Mouse (Mus musculus) right cerebral cortex, adult 18-20 months (tissue): ENCODE data around the gene Slc23a2.

ENCODE experiments used
- DNase-seq: peaks from one replicate; pipeline ENCODE4 v3.0.0; 2022; ENCODE audit warnings: mixed read lengths

Gene Slc23a2

DNA sequence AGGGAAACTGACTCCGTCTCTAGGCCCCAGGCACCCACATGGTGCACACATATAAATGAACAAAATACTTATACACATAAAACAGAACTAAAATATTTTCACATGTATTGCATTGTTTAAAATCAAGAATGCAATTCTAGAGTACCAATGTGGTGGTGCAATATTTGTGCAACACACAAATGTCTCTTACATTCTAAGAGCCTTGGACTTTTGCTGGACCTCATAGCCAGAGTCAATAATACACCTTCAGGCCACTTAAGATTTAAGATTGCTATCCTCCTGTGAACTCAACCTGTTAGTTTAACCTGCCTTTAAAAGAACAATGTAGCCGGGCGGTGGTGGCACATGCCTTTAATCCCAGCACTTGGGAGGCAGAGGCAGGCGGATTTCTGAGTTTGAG, 98.2 kb downstream of the Slc23a2 start:
- DNase-seq, result no peak

DNA sequence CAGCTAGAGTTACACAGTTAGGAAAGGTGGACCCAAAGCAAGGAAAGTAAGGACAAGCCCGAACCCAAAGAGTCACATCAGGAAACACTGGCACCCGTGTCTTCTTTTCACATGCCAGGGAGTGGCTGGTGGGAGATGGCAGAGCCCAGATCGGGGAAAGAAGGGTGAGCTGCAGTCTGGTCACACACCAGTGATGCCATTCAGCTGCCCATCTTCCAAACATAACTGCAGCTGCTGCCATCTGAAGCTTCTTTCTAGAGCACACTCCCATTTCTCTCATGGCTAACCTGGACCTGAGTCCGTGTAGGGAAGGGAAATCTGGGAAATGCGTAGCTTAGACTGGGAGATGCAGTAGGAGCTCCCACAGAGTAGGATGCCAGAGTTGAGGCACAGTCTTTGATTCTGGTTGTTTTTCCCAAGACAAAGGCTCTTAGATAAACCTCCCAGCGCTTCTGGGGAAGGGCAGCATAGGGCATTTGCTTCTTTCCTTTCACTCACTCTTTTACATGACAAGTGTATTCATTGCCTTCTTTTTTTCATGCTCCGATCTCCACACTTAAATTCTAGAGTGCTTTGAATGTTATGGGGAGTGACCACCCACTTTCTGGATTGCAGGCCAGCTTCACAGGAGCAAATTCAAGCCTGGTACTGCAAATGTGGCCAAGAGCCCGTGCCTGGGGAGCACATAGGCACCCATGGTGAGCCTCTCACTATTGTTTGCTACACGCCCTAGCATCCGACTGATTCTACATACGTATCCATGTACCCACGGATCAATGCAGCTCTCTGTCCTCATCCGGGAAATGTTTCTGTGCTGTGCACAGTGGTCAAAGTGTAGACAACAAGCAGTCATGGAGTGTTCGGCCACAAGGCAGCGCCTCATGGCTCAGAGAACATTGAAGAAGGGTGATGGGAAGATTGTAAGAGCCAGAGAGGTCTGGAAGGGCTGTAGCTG, 100.3 kb downstream of the Slc23a2 start:
- DNase-seq, result no peak

DNA sequence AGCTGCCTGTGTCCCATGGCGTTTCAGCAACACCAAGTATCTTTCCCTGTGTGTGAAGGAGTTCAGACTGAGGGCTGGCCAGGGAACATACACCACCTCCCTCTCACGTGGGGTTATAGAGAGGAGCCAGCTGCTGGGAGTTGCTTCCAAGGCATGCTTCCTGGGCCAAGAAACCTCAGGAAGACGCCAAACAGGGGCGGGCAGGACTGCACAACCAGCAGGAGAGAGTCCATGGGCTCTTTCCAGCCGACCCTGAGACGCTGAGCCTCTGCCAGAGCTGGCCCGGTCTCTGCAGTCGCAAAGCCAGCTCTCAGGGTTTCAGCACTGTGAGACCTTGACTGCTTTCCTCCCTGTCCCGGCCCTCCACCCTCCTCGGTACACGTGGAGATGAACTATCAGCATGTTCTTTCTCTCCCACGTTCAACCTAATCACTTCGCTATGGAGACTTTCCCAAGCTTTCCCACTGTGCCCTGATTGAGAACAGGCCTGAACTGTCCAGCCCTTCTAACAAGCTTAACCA, 101.7 kb downstream of the Slc23a2 start:
- peak; percentile 57 for DNase-seq

DNA sequence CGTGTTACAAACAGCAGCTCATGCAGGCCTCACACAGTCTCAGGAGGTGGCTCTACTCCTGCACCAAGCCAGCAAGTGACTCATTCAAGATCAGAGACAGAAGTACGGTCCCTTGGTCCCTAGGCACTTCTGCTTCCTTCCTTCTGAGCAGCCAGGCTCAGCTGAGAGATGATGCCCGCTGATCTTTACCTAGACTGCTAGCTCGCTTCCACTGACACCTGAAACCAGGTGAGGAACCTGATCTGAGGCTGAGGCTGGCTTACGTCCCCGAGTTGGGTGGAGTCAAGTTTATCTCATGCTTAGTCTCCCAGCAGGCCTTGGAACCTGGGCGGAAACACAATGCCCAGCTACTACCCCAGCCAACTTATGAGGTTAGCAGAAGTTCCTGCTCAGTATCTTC, 105.0 kb downstream of the Slc23a2 start:
- DNase-seq, result no peak

DNA sequence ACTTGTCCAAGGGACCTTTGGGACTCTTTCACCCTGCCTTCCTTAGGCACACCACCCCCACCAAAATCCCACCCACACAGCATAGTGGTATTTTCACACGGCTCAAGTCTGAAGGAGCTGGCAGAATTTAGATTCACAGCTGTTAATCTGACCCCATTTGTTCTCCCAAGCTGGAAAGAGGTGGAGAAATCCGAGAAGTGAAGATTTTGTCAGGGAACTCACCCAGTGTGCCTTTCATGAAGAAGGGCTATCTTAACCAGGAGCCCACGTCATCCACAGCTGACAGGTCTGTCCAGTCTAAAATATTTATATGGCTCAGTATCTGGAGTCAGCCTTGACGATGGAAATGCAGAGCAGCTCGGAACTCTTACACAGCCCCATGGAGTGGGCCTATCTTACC, 108.6 kb downstream of the Slc23a2 start:
- peak; percentile 16 for DNase-seq

DNA sequence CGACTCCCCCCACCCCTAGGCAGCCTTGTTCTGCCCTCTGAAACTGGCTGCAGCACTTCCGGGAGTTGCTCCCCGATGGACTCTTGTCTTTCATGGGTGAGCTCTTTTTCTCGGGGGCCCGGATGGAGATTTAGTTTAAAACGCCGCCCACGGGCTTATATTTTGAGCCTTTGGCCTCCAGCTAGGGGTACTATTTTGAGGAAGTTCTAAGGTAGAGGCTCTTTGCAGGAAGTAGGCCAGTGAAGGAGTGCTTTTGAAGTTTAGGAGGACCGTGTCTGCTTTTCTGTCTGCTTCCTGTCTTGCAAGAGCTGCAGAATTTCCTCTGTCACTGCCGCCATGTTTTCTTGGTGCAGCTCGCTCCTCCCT, 109.5 kb downstream of the Slc23a2 start:
- no peak for DNase-seq

DNA sequence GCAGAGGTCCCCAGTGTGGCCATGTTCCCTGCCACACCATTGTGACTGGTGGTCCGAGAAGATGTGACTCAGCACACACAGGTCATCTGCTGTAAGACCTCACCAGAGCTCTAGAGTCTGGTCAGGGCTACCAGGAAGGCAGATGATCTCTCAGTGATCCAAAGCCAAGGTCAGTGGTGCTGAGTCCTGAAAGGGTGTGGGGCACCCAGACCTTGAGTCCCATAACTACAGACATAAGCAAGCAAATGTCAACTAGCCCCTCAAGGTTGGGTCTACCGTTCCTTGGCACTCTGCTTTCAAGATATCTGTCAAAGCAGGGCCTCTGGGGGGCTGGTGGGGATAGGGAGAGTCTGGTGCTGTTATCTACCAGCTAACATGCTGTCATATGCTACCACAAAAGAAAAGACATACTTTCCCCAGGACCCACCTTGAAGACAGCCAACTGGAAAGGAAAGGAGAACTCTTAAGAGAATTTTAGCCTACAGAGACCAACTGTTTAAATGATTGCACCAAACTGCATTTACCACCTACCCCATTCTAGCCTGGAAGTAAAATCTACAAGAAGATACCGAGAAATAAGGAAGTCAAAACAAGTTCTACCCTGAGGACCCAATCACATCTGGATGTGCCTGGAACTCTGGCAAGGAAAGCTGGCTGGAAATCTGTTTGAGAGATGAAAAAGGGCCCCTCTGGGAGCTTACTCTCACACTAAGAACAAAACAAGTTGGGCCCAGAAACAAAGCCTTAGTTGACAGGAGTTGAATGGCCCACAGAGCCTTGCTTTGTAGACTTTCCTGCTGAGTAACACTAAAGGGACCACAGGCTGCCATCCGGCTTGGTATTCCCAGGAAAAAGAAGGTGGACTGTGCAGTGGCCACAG, 110.1 kb downstream of the Slc23a2 start:
- no peak for DNase-seq

DNA sequence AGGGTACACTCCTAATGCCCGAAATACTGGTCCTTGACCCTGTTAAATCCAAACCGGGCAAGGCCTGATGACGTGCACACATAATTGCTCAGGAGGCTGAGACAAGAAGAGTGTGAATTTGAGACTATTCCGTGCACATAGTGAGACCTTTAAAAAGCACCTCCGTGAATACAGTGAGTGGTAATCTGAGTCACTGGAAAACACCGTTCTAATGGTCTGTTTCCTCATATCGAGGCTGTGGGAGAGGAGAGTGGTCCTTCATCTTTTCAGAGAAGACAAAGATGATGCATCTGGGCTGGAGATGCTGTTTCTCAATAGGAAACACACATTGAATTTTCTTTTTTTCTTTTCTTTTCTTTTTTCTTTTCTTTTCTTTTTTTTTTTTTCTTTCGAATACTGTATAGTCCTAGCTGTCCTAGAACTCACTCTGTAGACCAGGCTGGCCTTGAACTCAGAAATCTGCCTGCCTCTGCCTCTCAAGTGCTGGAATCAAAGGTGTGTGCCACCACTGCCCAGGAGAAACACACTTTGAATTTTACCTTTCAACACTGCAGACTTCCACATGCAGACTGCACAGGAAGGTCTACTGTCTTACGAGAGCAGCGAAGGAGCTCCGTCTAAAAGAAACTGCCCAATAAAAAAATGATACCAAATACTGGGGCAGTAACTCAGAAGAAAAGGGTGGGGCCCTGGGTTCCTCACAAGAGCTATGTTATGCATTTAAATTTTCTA, 113.4 kb downstream of the Slc23a2 start:
- no peak for DNase-seq

DNA sequence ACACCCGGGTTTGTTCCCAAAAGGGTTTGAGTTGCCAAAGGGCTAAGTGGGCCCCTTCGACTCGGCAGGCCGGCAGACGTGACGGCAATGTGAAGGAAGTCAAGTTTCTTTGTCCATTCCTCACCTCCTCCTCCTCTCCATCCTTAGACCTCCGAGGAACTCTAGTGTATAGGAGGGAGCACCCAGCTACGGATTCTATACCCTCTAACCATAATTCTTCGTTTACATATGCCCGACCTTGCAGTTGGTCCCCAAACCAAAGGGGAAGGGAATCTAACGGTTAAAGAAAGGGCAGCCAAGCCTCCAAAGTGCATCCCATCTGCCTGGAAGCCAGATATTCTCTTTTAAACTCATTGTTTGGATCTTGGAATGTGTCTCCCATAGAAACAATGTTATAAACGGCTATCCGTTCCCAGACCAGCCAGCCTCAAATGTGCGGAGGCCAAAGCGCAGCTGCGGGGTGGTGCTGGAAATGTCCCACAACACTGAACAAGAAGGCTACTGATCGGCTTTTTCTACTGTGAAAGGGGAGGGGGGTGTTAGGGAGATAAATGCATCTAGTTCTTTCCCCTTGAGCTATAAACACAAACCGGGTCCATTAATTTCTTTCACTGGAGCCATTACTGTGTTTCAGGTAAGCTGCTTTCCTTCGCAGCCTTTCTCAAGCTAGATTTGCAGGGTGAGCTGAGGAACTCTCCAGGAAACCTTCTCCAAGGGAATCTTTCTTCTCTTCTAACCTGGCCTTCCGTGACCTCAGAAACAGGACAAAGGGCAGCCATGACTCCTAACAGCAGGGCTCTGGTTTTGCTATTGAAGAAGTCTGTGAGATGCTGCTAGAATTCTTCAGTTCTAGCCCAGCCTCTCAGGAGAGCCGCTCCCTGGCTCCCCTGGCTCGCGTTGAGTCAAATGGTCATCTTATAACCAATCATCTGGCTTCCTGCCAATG, 114.2 kb downstream of the Slc23a2 start:
- peak; percentile 47 for DNase-seq

DNA sequence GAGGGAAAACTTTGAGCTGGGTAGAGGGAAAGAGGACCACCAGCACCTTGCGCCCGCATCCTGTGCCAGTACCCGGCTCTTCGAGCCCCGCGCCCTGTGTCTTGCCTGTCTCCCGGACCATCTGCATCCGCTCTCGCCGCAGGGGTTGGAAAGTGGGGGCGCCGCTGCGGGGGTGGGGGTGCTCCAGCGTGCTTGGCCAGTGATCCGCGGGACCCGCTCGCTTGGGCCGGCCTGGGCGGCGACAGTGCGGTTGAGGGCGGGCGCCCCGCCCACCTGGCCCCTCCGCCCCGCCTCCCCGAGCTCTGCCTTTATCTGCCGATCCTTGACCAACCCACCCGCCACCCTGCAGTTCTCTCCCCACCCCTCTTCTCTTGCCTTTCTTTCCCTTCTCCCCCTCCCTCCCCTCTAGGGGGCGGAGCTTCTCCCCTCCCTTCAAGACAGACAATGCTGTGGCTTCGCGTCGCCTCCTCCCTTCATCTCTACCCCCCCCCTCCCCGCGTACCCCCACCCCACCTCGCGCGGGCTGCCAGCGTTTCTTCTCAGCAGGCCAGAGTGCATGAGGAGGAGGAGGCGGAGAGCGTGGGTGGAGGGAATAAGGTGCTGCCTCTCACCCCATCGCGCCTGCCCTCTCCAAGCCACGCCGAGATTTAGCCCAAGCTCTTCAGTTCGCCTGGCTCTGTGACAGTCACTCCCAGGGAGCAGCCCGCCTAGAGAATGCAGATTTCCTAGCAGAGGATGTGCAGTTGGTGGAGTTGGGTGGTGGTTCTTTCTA, 115.1 kb downstream of the Slc23a2 start, which contains the start of gene Rassf2:
Gene Rassf2 (minus strand): TSS at position 613 of the 772 bp plus-strand sequence.
- DNase-seq, result peak; percentile 89

DNA sequence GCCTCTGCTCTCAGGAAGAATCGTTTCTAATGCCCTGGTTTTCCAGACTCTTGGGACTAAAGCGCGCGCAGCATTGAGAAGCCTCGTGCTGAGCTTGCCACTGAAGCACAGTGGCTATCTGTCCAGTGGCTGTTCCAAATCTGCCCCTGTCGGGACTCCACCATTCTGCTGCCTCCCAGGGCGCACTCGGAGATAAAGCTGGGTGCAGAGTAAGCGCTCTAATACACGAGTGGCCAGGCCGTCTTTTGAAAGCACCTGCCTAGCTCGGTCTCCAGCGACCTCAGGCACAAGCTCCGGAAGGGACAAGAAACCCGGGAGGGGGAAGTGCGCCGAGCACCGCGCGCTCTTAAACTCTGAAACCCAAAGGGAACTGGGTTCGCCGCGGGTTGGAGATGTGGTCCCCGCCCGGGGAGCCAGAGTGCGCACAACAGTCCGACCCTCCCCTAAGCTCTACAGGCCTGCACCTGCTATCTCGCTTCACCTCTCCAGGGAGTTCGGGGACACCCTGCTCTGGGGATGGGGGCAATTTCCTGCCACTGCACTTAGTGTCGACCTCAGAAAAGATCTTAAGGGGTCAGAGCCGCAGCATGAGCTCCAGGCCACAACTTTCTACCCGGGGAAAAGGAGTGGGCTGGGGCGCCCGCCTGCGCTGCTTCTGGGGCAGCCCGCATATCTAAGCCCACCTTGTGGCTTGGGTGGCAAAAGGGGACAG, 115.9 kb downstream of the Slc23a2 start:
- peak; percentile 17 for DNase-seq

DNA sequence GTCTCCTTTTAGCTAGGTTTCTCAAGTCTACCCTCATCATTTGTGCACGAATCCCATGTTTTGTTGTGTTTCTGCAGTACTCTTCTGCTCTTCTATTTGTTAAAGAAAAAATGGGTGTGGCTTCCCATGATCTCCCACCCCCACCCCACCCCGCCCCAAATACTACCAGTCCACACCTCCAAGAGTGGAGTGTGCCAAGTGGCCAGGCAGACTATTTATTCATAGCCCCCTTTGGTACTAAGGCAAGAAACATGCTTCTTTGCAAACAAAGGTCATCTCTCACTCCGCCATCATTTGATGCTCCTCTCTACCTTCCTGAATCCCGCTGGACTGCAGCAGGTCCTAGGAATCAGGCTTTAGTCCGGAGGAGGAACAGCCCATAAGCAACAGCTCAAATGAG, 116.8 kb downstream of the Slc23a2 start:
- no peak for DNase-seq

DNA sequence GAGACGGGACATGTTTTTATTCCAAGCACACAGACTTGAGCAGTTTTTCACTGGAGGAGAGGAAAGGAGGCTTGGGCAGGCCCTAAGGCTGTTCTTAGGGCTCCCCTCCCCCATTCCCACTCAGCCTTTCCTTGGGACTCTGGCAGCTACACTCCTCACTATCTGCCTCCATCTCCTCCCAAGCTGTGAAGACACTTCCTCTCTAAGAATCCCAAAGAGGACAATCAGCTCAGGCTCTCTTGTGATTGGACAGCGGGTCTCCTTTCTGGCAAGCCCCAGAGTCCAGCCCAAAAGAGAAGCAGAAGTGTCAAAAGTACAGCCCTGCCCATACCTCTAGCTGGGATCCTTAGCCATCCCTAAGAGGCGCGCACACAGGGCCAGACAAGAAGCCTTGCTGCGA, 117.5 kb downstream of the Slc23a2 start:
- no peak for DNase-seq

DNA sequence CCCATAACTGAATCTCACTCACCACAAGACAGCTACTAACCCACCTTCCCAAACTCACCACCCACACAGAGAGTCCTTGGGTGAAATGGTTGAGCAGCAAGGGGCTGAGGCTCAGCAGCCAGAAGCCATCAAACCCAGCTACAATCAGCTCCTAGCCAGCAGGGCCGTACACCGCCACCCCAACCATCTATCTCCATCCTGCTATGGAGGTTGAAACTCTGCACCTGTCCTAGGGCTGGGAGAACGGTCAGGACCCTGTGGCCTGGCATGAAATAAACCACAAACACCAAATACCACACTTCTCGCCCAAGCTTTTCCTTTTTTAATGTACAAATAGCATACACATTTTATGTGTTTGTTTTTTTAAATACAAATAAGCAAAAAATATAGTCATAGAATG, 120.9 kb downstream of the Slc23a2 start:
- no peak for DNase-seq

DNA sequence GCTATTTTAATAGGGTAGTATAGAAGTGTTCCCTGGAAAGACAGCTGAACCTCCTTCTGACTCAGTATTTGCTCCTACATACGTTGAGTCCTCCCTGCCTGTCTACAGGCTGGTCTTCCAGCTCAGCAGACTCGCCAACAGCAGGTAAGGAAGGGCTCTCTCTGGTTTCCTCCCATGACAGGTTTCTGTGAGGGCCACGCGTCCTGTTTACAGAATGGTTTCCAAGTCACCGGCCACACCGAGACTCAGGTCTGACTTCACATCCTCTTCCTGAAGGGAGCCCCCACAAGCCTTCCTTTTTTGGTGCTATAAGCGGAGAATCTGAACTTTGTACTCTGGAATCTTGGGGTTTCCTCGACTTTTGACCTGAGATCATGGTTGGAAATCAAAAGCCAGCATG, 122.3 kb downstream of the Slc23a2 start:
- no peak for DNase-seq

DNA sequence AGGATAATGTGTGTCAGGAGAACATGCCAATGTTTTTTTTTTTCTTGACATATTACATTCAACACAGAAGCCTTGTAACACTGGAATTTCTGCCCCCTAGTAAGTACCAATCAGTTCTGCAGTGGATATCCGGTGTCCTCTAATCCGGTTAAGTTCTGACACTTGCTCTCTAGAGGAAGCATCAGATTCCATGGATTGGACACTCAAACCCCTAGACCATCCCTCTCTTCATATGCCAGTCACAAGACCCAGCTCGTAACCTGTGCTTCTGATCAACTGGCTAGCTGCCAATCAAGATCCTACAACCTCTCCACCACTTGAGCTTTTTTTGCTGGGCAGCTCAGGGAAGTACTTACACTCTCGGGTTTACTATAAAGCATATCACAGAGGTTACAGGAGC, 123.3 kb downstream of the Slc23a2 start:
- DNase-seq, result no peak

DNA sequence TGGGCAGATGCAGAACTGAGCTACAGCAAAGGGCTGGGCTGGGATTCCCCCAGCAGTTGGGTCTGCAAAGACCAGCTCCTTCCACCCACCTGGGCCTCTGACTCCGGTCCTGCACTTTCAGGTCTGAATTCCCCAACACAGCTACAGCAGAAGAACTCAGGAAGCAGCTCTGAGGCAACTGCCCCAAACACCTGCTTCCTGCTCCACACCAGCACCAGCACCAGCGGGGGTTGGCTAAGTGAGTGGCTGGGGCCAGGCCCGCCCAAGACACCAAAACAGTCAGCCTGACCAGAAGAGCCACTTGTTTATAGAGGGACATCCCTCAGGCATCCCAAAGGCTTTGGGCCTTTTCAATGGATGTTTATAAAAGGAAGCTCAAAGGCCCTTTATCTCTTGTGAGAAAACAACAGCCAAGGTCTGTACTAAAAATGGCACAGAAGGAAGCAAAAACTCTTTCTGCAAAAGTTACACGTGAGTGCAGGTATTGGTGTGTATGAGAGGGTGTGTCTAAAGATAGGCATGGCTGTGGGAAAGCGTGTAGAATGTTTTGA, 123.8 kb downstream of the Slc23a2 start:
- no peak for DNase-seq

DNA sequence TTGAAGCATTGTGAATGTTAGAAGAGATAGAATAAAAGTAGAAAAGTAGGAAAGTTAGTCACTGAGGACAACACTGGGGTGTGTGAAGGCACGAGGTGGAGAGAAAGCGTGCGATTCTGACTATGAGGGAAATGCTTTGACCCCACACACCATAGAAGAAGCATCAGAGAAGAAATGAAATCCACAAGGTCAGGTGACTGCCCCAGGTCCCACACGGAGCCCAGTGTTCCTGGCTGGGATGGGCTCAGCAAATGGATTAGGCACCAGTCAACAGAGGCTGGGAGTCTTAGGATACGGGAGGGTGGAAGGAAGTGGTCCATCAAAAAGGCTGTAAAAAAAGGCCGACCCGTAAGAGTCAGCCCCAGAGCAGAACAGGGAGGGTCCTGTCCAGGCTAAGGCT, 124.5 kb downstream of the Slc23a2 start:
- DNase-seq, result no peak

DNA sequence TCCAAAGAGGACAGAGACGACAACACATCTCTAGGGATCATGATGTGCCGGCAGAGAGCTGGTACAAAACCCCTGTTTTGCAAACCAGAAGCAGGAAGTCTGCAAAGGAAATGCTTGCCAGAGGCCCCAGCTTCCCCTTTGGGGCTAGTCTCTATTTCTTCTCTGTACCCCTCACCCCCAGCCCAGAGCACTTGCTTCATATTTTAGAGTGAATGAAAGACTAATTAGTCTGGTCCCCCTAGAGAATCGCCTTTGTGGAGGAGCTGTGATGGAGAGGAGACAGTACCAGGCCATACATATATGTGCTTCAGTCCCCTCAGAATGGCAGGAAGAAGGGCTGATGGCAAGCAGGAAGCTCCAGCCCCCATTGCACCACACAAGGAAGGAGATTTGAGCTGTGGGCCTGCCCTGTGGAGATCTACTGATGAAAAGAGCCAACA, 125.5 kb downstream of the Slc23a2 start:
- DNase-seq, result no peak

DNA sequence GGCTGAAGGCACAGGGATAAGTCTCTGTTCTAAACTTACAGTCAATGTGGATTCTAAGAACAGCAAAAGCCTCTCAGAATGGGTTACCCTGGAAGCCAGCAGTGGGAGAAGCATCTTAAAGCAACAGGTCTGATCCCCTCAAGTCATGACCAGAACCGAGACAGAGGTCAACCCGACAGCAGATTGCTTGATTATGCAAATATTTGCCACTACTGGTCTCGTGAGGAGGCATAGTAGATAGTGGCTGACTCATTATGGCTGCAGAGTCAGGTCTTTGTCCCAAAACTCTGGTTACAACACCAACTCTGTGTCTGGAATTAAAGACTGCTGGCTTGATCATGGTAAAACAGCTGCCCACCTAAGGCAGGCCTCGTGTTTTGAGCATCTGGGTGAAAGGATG, 126.8 kb downstream of the Slc23a2 start:
- DNase-seq, result no peak
